9 mouse cellular contexts compared by ENCODE assay signal in genomic region chr9:57485774-57486173, GRCm38 (mm10). TPM values are rescaled to one million over a fixed set of nuclear protein-coding genes. Genes with fewer than 3 reads are reported as not detected.
DNase-seq lines count a peak whose midpoint lies in the region; ATAC-seq lines count a peak whose summit lies in the region.
"Had no signal": no experiment of that assay in that cellular context is flagged by ENCODE, and none has a peak within 500 bp of the region (broad histone marks: within the 10 kb centered on the region; RNA-seq: fewer than 3 reads in every experiment).

No protein-coding gene starts in this region.

- WGBS in hindbrain, embryonic 11.5 days = 18% methylated on average over 7 of the region's 7 CpGs
- WGBS in midbrain, embryonic 10.5 days = 15% methylated on average over 7 of the region's 7 CpGs

- H3K27ac ChIP-seq in hindbrain, embryonic 11.5 days (ENCODE audit: low read depth, low read length) = no peak overlapping the region
- no peak overlapping the region for H3K27ac ChIP-seq in midbrain, embryonic 10.5 days (replicated peaks)
- H3K27ac ChIP-seq: macrophage had no signal

- peak; percentile 76 for DNase-seq in T-cell, adult 2 months (ENCODE audit: low spot score)
- peak; percentile 78 for DNase-seq in cerebellum, adult 8-10 months
- peak; percentile 73 to 89 for DNase-seq in frontal cortex, postnatal 14 days (ENCODE audit: low spot score in 2 of 2)
- peak; percentile 86 for DNase-seq in hindbrain, embryonic 11.5 days (ENCODE audit: low spot score)
- DNase-seq in left cerebral cortex, adult 11 months (ENCODE audit: low spot score) = peak; percentile 73
- peak; percentile 73 for DNase-seq in midbrain, embryonic 10.5 days (ENCODE audit: low spot score)
- peak; percentile 88 for DNase-seq in right cerebral cortex, postnatal 4 days
- DNase-seq in yolk sac, embryonic 10.5 days (ENCODE audit: low spot score) = peak; percentile 71

- no peaks in the 10 kb centered on the region for H3K4me1 ChIP-seq in hindbrain, embryonic 11.5 days (replicated peaks; ENCODE audit: control insufficient read depth, insufficient read depth, low read length)
- H3K4me1 ChIP-seq in midbrain, embryonic 10.5 days = peaks cover 4% of the 10 kb centered on the region; the same call in 1 of the 2 replicates

- no peak for ATAC-seq in hindbrain, embryonic 11.5 days (ENCODE audit: low FRiP score)

- no peaks in the 10 kb centered on the region for H3K9me3 ChIP-seq in hindbrain, embryonic 11.5 days (ENCODE audit: control insufficient read depth, low read length)
- 0 out of 2 replicates have a peak, but pooled peaks cover 3% of the 10 kb centered on the region for H3K9me3 ChIP-seq in midbrain, embryonic 10.5 days (replicated peaks)

- no peak overlapping the region for H3K9ac ChIP-seq in hindbrain, embryonic 11.5 days (ENCODE audit: low read depth, low read length)

- no peaks in the 10 kb centered on the region for H3K36me3 ChIP-seq in hindbrain, embryonic 11.5 days (ENCODE audit: control insufficient read depth, insufficient read depth, low read length)
- H3K36me3 ChIP-seq in midbrain, embryonic 10.5 days = no peaks in the 10 kb centered on the region

- no peak overlapping the region for H3K4me2 ChIP-seq in hindbrain, embryonic 11.5 days (replicated peaks; ENCODE audit: low read depth, low read length)

- H3K27me3 ChIP-seq in hindbrain, embryonic 11.5 days (ENCODE audit: control insufficient read depth, insufficient read depth, low read length) = no peaks in the 10 kb centered on the region
- H3K27me3 ChIP-seq in midbrain, embryonic 10.5 days (ENCODE audit: low read depth, poor library complexity, severe bottlenecking) = peaks cover 20% of the 10 kb centered on the region

- H3K4me3 ChIP-seq in hindbrain, embryonic 11.5 days (ENCODE audit: low read depth, low read length) = no peak overlapping the region
- H3K4me3 ChIP-seq in midbrain, embryonic 10.5 days = no peak overlapping the region

RNA-seq across cellular contexts. Expression of gene Scamp5, which starts 17.9 kb away (rescaled TPM):
- 17.7 and 18.3 TPM in 2 replicates for polyA plus RNA-seq in hindbrain, embryonic 11.5 days (2014; fragmentation: Nextera tagmentation; extraction: Ambion mirVana)
- 17.3 and 26.3 TPM in 2 replicates for polyA plus RNA-seq in midbrain, embryonic 10.5 days (2016; fragmentation: Nextera tagmentation; extraction: Ambion mirVana)

RNA-seq across cellular contexts. Expression of gene Rpp25, which starts 18.1 kb away (rescaled TPM):
- polyA plus RNA-seq in hindbrain, embryonic 11.5 days (2014; fragmentation: Nextera tagmentation; extraction: Ambion mirVana) = 7.7 and 10.5 TPM in 2 replicates
- 2.5 and 9.3 TPM in 2 replicates for polyA plus RNA-seq in midbrain, embryonic 10.5 days (2016; fragmentation: Nextera tagmentation; extraction: Ambion mirVana)

RNA-seq across cellular contexts. Expression of gene Cox5a, which starts 35.3 kb away (rescaled TPM):
- polyA plus RNA-seq in hindbrain, embryonic 11.5 days (2014; fragmentation: Nextera tagmentation; extraction: Ambion mirVana) = 702 and 724 TPM in 2 replicates
- 705 and 737 TPM in 2 replicates for polyA plus RNA-seq in midbrain, embryonic 10.5 days (2016; fragmentation: Nextera tagmentation; extraction: Ambion mirVana)

RNA-seq across cellular contexts. Expression of gene Ppcdc, which starts 45.9 kb away (rescaled TPM):
- polyA plus RNA-seq in hindbrain, embryonic 11.5 days (2014; fragmentation: Nextera tagmentation; extraction: Ambion mirVana) = 16.5 and 19.8 TPM in 2 replicates
- polyA plus RNA-seq in midbrain, embryonic 10.5 days (2016; fragmentation: Nextera tagmentation; extraction: Ambion mirVana) = 25.8 and 26.7 TPM in 2 replicates

RNA-seq across cellular contexts. Expression of gene Fam219b, which starts 51.6 kb away (rescaled TPM):
- 14.9 and 17.7 TPM in 2 replicates for polyA plus RNA-seq in hindbrain, embryonic 11.5 days (2014; fragmentation: Nextera tagmentation; extraction: Ambion mirVana)
- polyA plus RNA-seq in midbrain, embryonic 10.5 days (2016; fragmentation: Nextera tagmentation; extraction: Ambion mirVana) = 16.8 and 19.4 TPM in 2 replicates
